Mouse (Mus musculus) embryonic facial prominence, embryonic 13.5 days (tissue): Measurements from ENCODE around the gene Cnr2. TPM values are rescaled to one million over a fixed set of nuclear protein-coding genes. Genes with fewer than 3 reads are reported as not detected.
A peak's percentile ranks its signal among the peaks of the same experiment; 100 is the strongest.

Experiments used
- ATAC-seq: fragments of 200-750 bp; cut with Nextera tagmentation; 2 replicates; pipeline ENCODE4 v1.8.0; 2017; ENCODE audit warnings: low read depth; ENCODE audit not compliant: insufficient number of reproducible peaks, insufficient read depth, low FRiP score, low TSS enrichment
- H3K27ac ChIP-seq: fragments of 300-500 bp; sonication (generic); 2 replicates; pipeline ENCODE4 v1.5.1; 2015; ENCODE audit warnings: moderate library complexity, mild to moderate bottlenecking, inconsistent platforms
- H3K27me3 ChIP-seq: fragments of 300-500 bp; sonication (generic); 2 replicates; pipeline ENCODE4 v1.6.1; 2015; ENCODE audit warnings: mild to moderate bottlenecking, inconsistent platforms
- H3K36me3 ChIP-seq: fragments of 300-500 bp; sonication (generic); 2 replicates; pipeline ENCODE4 v1.6.1; 2015; ENCODE audit warnings: mild to moderate bottlenecking, inconsistent platforms
- H3K4me1 ChIP-seq: fragments of 300-500 bp; sonication (generic); 2 replicates; pipeline ENCODE4 v1.6.1; 2015; ENCODE audit warnings: inconsistent platforms
- H3K4me2 ChIP-seq: fragments of 300-500 bp; sonication (generic); 2 replicates; pipeline ENCODE4 v1.6.1; 2015; ENCODE audit warnings: moderate library complexity, mild to moderate bottlenecking, inconsistent platforms
- H3K4me3 ChIP-seq: fragments of 300-500 bp; sonication (generic); 2 replicates; pipeline ENCODE4 v1.5.1; 2015; ENCODE audit warnings: mild to moderate bottlenecking, inconsistent platforms
- H3K9ac ChIP-seq: fragments of 300-500 bp; sonication (generic); 2 replicates; pipeline ENCODE4 v1.6.1; 2015; ENCODE audit warnings: mild to moderate bottlenecking, inconsistent platforms
- H3K9me3 ChIP-seq: fragments of 300-500 bp; sonication (generic); 2 replicates; pipeline ENCODE4 v1.6.1; 2016; ENCODE audit warnings: inconsistent platforms
- WGBS: fragments of 180-500 bp; shearing (Covaris S2); methylation state at CpG from one replicate; pipeline ENCODE4 v1.1.7; 2015; ENCODE audit warnings: mixed read lengths; 5-methylcytosine and 5-hydroxymethylcytosine counted together
- polyA plus RNA-seq: library from polyadenylated mRNA; unstranded; fragments of >200 nt; fragmentation: Nextera tagmentation; extraction: Ambion mirVana; gene quantifications from 2 replicates; pipeline ENCODE4 v1.2.1, GENCODE M21; 2015

Gene Cnr2
- polyA plus RNA-seq, 1 experiment from 2014 or later = 0.51 TPM

DNA sequence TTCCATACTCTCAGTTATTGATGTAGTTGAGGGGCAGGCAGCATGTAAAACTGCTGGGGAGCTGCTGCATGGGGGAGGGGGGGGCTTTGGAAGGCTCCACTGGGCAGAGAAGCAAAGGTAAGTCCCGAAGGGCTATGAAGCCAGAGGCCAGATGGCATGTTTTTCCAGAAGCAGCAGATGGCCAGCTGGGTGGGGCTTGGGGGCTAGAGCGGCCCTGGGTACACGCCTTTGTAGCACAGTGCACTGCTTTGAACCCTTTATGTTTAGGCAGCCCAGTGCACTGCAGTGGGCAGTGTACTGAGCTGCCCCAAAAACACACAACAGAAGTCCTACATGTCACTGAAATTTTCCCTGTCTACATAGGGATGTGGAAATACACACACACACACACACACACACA lies 17.6 kb downstream of the Cnr2 start:
- Histone ChIP-seq H3K27ac (no peak overlapping the region), H3K4me1 (no peaks in the 10 kb centered on the region), H3K36me3 (no peaks in the 10 kb centered on the region), H3K9ac (no peak overlapping the region), H3K4me3 (no peak overlapping the region), H3K9me3 (no peaks in the 10 kb centered on the region), H3K27me3 (no peaks in the 10 kb centered on the region), H3K4me2 (no peak overlapping the region)
- WGBS = 42% methylated on average over 3 of the region's 3 CpGs
- no peak for ATAC-seq

DNA sequence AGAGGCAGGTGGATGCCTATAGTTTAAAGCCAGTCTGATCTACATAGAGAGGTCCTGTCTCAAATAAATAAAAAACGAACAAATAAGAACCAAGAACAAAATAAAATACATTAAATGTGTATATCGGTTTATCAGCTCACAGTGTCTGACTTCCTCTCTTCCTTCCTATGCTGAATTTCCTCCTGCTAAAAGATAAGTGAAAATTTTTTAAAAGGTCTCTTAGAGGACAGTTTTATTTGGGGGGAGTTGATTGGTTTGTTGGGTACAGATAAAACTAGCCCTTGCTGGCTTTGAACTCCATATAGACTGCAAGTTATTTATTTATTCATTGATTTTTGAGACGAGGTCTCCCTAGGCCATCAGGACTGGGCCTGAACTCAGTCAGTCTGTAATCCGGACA lies 18.2 kb downstream of the Cnr2 start:
- Histone ChIP-seq H3K36me3 (no peaks in the 10 kb centered on the region), H3K4me3 (no peak overlapping the region), H3K9ac (no peak overlapping the region), H3K9me3 (no peaks in the 10 kb centered on the region), H3K4me2 (no peak overlapping the region), H3K27ac (no peak overlapping the region), H3K27me3 (no peaks in the 10 kb centered on the region), H3K4me1 (no peaks in the 10 kb centered on the region)
- ATAC-seq = no peak
- WGBS = 69% methylated on average over 4 of the region's 4 CpGs

DNA sequence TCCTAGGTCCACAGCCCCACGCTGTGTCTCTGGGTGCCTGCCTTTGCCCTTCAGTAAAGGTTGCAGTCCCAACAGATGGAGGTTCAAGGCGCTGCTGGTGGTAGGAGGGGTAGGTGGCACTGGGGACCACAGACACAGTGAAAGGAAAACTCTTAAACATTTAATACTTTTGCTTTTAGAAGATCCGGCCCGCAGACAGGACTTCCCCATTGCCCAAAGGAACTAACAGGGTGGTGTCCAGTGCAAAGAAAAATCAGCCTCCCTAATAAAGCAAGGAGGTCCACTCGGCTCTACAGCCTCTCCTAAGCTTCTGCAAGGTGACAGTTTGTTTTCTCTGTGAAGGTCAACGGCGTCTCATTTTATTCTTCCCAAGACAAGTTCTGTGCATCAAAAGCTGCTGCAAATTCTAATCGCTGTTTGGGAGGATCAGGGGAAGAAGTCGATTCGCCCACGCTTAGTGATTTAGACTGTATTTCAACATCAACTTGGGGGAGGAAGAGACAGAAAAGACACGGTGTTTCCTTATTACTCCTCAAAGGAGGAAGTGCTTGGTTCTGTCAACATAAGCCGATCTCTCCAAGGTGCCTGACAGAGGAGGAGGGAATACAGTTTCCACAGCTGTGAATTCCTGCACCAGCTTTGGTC lies 23.6 kb downstream of the Cnr2 start:
- H3K9ac ChIP-seq = no peak overlapping the region
- H3K4me1 ChIP-seq = peaks cover 10% of the 10 kb centered on the region
- 88% methylated on average over 13 of the region's 13 CpGs for WGBS
- no peak overlapping the region for H3K4me3 ChIP-seq
- no peak overlapping the region for H3K27ac ChIP-seq
- ATAC-seq = no peak
- no peaks in the 10 kb centered on the region for H3K9me3 ChIP-seq
- no peaks in the 10 kb centered on the region for H3K27me3 ChIP-seq
- peaks cover 5% of the 10 kb centered on the region for H3K36me3 ChIP-seq
- H3K4me2 ChIP-seq = no peak overlapping the region

DNA sequence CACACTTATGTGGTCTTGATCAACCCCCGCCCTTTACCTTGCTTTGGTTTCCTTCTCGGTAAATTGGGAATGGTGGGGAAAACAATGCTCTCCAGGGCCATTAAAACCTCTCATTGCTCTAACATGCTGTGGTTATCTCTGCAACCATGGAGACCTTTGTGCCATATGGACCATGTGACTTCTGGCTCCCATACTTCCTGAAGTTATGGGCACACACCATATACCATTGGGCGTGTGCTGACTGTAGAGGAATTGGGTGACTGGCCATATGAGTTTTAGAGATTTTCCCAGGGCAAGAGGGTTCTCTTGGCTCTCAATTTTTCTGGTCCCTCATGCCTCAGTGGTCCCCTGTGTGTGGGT lies 24.1 kb downstream of the Cnr2 start:
- H3K27ac ChIP-seq = no peak overlapping the region
- 93% methylated on average over 3 of the region's 3 CpGs for WGBS
- H3K4me3 ChIP-seq = no peak overlapping the region
- H3K9me3 ChIP-seq = no peaks in the 10 kb centered on the region
- no peak overlapping the region for H3K4me2 ChIP-seq
- no peaks in the 10 kb centered on the region for H3K27me3 ChIP-seq
- H3K36me3 ChIP-seq = peaks cover 8% of the 10 kb centered on the region
- no peak overlapping the region for H3K9ac ChIP-seq
- no peak for ATAC-seq
- peaks cover 10% of the 10 kb centered on the region for H3K4me1 ChIP-seq

DNA sequence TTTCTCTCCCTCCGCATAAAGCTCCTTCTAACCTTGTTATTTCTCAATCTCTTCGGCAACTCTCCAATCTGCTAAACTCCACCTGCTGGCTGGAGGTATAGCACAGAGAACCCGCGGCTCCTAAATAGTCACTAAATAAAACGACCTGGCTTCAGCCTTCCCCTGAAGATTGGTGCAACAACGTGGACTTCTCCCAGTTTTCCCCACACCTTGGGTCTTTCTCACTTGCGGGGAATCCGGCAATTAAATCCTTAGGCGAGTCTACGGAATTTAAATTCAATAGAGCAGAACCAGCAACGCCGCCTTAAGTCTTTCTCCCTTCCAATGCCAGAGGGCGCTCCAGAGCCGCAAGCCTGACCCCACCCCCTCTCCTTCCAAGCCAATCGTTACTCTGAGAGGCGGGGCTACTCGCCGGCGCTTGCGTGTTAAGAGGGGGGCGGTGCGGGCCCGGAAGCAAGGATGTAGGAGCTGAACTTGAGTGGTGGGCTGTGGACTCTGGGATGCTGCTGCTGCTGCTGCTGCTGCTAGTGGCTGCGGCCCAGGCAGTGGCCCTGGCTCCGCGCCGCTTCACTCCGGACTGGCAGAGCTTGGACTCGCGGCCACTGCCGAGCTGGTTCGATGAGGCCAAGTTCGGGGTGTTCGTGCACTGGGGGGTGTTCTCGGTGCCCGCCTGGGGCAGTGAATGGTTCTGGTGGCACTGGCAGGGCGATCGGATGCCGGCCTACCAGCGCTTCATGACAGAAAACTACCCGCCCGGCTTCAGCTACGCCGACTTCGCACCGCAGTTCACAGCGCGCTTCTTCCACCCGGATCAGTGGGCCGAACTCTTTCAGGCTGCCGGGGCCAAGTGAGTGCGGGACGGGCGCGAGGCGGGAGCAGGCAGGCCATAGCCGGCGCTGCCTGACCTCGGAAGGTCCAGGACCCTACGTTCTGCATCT lies 25.4 kb downstream of the Cnr2 start, which contains the start of gene Fuca1:
Gene Fuca1 (plus strand): TSS at position 432 of the 938 bp plus-strand sequence.
- Histone ChIP-seq H3K27ac (peak within 1 kb of the TSS; percentile 81), H3K9me3 (no peaks in the 10 kb centered on the region), H3K4me3 (peak within 1 kb of the TSS; percentile 74), H3K36me3 (peaks cover 13% of the 10 kb centered on the region), H3K27me3 (no peaks in the 10 kb centered on the region), H3K4me1 (peaks cover 10% of the 10 kb centered on the region), H3K9ac (peak within 1 kb of the TSS; percentile 78), H3K4me2 (peak within 1 kb of the TSS; percentile 90)
- peak; percentile 87 for ATAC-seq
- WGBS = 2% methylated on average over 60 of the region's 60 CpGs

DNA sequence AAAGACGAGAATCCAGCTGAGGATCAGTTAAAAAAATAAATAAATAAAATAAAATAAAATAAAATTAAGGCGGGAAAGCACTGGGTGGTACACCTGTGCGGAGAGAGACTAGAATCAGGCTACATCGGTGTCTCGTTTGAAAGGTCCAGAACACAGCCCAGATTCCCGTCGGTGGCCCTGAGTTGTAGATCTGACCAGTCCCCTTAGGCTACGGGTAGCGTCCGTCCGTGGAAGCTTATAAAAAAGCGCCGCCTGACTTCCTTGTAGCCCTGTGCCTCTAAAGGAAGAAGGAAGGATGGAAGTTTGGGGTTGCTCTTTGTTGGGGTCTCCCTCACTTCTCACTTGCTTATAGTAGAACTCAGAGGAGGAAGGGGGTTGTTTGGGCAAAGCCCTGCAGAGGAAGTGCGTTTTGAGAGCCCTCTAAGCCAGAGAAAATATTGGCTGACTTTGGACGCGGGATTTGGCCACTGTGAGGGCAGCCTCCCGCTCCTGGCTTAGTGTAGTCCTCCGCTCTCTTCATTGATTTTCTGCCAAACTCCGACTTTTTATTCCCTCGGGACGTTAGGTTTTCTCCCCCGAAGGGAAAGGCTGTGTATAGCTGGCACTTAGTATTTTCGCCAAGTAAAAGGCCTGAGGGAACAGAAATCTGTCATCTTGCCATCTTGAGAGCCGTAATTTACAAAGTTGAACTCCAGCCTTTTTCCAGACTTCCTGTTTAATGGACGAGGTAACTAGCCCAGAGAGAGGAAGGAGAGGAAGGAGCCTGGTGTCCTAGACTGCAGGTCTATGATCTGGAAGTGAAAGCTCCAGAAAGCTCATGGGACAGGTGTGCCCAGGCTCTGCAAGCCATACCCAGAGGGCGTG lies 26.3 kb downstream of the Cnr2 start:
- Histone ChIP-seq H3K9me3 (no peaks in the 10 kb centered on the region), H3K4me2 (peak overlapping the region; percentile 90), H3K27me3 (no peaks in the 10 kb centered on the region), H3K4me3 (peak overlapping the region; percentile 74), H3K36me3 (peaks cover 22% of the 10 kb centered on the region), H3K27ac (peak overlapping the region; percentile 81), H3K4me1 (peaks cover 10% of the 10 kb centered on the region), H3K9ac (peak overlapping the region; percentile 78)
- ATAC-seq = no peak
- 5% methylated on average over 26 of the region's 26 CpGs for WGBS

DNA sequence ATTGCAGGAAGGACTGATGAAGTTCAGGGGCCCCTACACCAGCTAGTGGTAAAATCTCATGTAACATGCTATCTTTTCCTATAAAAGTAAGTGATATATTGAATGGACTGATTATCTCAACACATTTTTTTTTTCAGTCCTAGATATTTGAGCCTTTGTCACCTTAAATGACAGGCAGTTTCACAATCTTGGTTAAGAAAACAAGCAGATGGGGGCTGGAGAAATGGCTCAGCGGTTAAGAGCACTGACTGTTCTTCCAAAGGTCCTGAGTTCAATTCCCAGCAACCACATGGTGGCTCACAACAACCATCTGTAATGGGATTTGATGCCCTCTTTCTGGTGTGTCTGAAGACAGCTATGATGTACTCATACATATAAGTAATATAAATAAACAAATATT lies 27.0 kb downstream of the Cnr2 start:
- Histone ChIP-seq H3K4me1 (peaks cover 10% of the 10 kb centered on the region), H3K4me3 (peak overlapping the region; percentile 74), H3K9me3 (no peaks in the 10 kb centered on the region), H3K4me2 (peak overlapping the region; percentile 90), H3K27ac (no peak overlapping the region), H3K9ac (peak overlapping the region; percentile 78; the same call in 1 of the 2 replicates), H3K36me3 (peaks cover 28% of the 10 kb centered on the region), H3K27me3 (no peaks in the 10 kb centered on the region)
- no peak for ATAC-seq
- WGBS = 84% methylated on average over 1 of the region's 1 CpGs

DNA sequence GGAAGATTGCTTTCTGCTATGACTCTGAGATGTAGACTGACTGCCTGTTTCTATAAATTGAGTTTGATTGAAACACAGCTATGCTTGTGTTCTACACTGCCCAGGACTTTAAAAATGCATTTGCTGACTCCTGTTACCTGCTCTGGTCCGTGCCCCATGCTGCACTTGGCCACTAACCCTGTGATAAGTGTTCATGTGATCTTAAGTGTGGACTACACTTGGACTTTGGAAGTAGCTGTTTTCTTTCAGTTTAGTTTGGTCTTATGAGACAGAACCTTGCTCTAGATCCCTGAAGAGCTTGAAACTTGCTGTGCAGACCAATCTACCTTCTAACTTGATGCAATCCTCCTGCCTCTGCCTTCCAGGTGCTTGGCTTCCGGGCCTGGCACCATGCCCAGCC lies 29.2 kb downstream of the Cnr2 start:
- no peak overlapping the region for H3K4me2 ChIP-seq
- 85% methylated on average over 2 of the region's 2 CpGs for WGBS
- no peak overlapping the region for H3K9ac ChIP-seq
- H3K9me3 ChIP-seq = no peaks in the 10 kb centered on the region
- H3K36me3 ChIP-seq = peaks cover 28% of the 10 kb centered on the region
- H3K27ac ChIP-seq = no peak overlapping the region
- peaks cover 10% of the 10 kb centered on the region for H3K4me1 ChIP-seq
- no peaks in the 10 kb centered on the region for H3K27me3 ChIP-seq
- ATAC-seq = no peak
- H3K4me3 ChIP-seq = no peak overlapping the region

DNA sequence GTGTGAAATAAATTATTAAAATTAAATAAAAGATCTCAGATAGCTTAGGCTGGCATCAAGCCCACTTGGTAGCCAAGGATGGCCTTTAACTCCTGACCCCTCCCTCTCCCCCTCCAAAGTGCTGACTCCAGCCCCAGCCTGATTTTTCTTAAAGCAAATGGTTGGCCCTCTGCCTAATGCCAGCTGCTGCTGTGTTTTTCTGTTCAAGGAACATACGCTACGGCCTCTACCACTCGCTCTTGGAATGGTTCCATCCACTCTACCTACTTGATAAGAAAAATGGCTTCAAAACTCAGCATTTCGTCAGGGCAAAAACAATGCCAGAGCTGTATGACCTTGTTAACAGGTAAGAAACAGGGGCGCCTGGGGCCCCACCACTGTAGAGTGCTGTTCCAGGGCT lies 30.1 kb downstream of the Cnr2 start:
- H3K9ac ChIP-seq = no peak overlapping the region
- H3K9me3 ChIP-seq = no peaks in the 10 kb centered on the region
- H3K4me2 ChIP-seq = no peak overlapping the region
- ATAC-seq = no peak
- 89% methylated on average over 5 of the region's 5 CpGs for WGBS
- H3K4me1 ChIP-seq = peaks cover 8% of the 10 kb centered on the region
- H3K27ac ChIP-seq = no peak overlapping the region
- no peak overlapping the region for H3K4me3 ChIP-seq
- H3K27me3 ChIP-seq = no peaks in the 10 kb centered on the region
- peaks cover 31% of the 10 kb centered on the region for H3K36me3 ChIP-seq

DNA sequence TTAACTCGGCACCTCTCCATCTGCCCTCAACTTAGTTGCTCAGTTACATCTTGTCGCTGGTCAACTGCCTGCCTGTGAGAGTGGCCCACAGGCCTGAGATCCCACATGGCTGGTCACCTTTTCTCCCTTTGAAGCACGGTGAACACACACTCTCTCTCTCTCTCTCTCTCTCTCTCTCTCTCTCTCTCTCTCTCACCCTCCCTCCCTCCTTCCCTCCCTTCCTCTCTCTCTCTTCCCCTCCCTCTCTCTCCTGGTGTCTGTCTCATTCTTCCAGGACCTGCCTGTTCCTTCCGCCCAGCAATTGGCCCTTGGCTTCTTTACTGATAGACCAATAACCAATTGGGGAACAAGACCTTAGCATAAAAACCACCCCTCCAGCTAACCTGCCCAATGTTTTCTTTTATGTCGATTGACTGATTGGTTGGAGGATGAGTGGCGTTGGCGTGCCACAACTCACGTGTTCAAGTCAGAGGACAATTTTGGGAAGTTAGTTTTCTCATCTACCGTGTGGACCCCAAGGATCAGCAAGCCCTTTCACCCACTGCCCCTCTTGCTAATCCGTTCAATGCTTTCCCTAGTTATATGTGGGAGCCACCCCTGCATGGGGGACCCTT lies 31.1 kb downstream of the Cnr2 start:
- 86% methylated on average over 10 of the region's 10 CpGs for WGBS
- no peaks in the 10 kb centered on the region for H3K9me3 ChIP-seq
- no peaks in the 10 kb centered on the region for H3K27me3 ChIP-seq
- no peak overlapping the region for H3K27ac ChIP-seq
- H3K9ac ChIP-seq = no peak overlapping the region
- no peak overlapping the region for H3K4me3 ChIP-seq
- no peak overlapping the region for H3K4me2 ChIP-seq
- peaks cover 39% of the 10 kb centered on the region for H3K36me3 ChIP-seq
- H3K4me1 ChIP-seq = peaks cover 8% of the 10 kb centered on the region
- ATAC-seq = no peak

DNA sequence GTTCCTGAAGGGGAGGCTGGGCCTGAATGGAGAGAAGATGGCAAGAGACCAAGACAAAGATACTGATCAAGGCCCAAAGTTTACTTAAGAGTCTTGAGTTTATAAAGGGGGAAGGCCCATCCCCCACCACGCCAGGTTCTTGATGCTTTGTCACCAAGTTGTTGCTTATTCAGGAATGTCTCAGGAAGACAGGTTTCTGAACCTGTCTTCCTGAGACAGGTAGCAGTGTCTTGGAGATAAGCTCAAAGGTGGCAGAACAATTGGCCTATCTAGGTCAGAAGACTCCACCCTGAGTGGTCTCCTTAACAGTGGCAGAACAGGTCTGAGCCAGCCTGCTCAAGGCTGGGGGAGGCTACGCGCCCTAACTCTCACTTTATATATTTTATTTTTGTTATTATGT lies 31.7 kb downstream of the Cnr2 start:
- H3K27me3 ChIP-seq = no peaks in the 10 kb centered on the region
- H3K4me2 ChIP-seq = no peak overlapping the region
- no peaks in the 10 kb centered on the region for H3K9me3 ChIP-seq
- no peak overlapping the region for H3K9ac ChIP-seq
- peaks cover 44% of the 10 kb centered on the region for H3K36me3 ChIP-seq
- WGBS = 94% methylated on average over 3 of the region's 3 CpGs
- ATAC-seq = no peak
- H3K4me1 ChIP-seq = peaks cover 2% of the 10 kb centered on the region
- H3K27ac ChIP-seq = no peak overlapping the region
- no peak overlapping the region for H3K4me3 ChIP-seq
